Mouse (Mus musculus) right cerebral cortex, postnatal 25 days (tissue): Measurements from ENCODE around the gene Gm128.

Source experiments
- DNase-seq: peaks from one replicate; pipeline ENCODE4 v3.0.0; 2022

Gm128 gene

GRCm38 (mm10) chr3:95194721-95195135 lies 46.7 kb downstream of the Gm128 start:
- DNase-seq: no peak
